Mouse (Mus musculus) midbrain, postnatal 0 days (tissue): Measurements from ENCODE around the gene Gtf2h4. TPM values are rescaled to one million over a fixed set of nuclear protein-coding genes. Genes with fewer than 3 reads are reported as not detected.

Source experiments
- ATAC-seq: fragments of 200-750 bp; cut with Nextera tagmentation; 2 replicates; pipeline ENCODE4 v1.8.0; 2017; ENCODE audit warnings: moderate number of reproducible peaks, mild to moderate bottlenecking, moderate TSS enrichment, moderate library complexity; ENCODE audit not compliant: low FRiP score
- DNase-seq: peaks from one replicate; pipeline ENCODE4 v3.0.0-alpha.2; 2015; ENCODE audit warnings: low spot score
- H3K27ac ChIP-seq: fragments of 300-500 bp; sonication (generic); 2 replicates; pipeline ENCODE4 v1.5.1; 2014; ENCODE audit warnings: low read depth, mild to moderate bottlenecking, low read length, mixed read lengths
- H3K27me3 ChIP-seq: fragments of 300-500 bp; sonication (generic); 2 replicates; pipeline ENCODE4 v1.6.1; 2014; ENCODE audit warnings: low read length, control low read depth, mixed read lengths; ENCODE audit not compliant: insufficient read depth
- H3K36me3 ChIP-seq: fragments of 300-500 bp; sonication (generic); 2 replicates; pipeline ENCODE4 v1.6.1; 2014; ENCODE audit warnings: low read length, control low read depth, mixed read lengths; ENCODE audit not compliant: insufficient read depth
- H3K4me1 ChIP-seq: fragments of 300-500 bp; sonication (generic); 2 replicates; pipeline ENCODE4 v1.6.1; 2014; ENCODE audit warnings: mild to moderate bottlenecking, control low read depth, antibody characterized with exemption, low read length, mixed read lengths; ENCODE audit not compliant: insufficient read depth
- H3K4me2 ChIP-seq: fragments of 300-500 bp; sonication (generic); 2 replicates; pipeline ENCODE4 v1.6.1; 2014; ENCODE audit warnings: low read depth, mild to moderate bottlenecking, low read length, mixed read lengths; ENCODE audit not compliant: poor library complexity, severe bottlenecking
- H3K4me3 ChIP-seq: fragments of 300-500 bp; sonication (generic); 2 replicates; pipeline ENCODE4 v1.5.1; 2014; ENCODE audit warnings: low read depth, mild to moderate bottlenecking, low read length, moderate library complexity
- H3K9ac ChIP-seq: fragments of 300-500 bp; sonication (generic); replicated peaks from 2 replicates; pipeline ENCODE4 v1.6.1; 2014; ENCODE audit warnings: mild to moderate bottlenecking, low read length, moderate library complexity, mixed read lengths; ENCODE audit not compliant: poor library complexity, severe bottlenecking
- H3K9me3 ChIP-seq: fragments of 300-500 bp; sonication (generic); 2 replicates; pipeline ENCODE4 v1.6.1; 2016; ENCODE audit warnings: low read length, control low read depth
- CTCF ChIP-seq: IDR thresholded peaks from 2 replicates; pipeline ENCODE4 v1.5.1; 2016; ENCODE audit warnings: antibody characterized with exemption, mild to moderate bottlenecking
- WGBS: fragments of 180-500 bp; shearing (Covaris S2); extraction: QIAGEN DNeasy Blood & Tissue Kit; methylation state at CpG from one replicate; pipeline ENCODE4 v1.1.7; 2014; 5-methylcytosine and 5-hydroxymethylcytosine counted together
- polyA plus RNA-seq: library from polyadenylated mRNA; unstranded; fragments of >200 nt; fragmentation: Nextera tagmentation; extraction: Ambion mirVana; gene quantifications from 2 replicates; pipeline ENCODE4 v1.2.1, GENCODE M21; 2015
- total RNA-seq: library from RNA; depleted of rRNA; stranded (reverse); fragments of >200 nt; gene quantifications from 2 replicates; pipeline ENCODE4 v1.2.3, GENCODE M21; 2014

Gtf2h4 gene
- total and polyA plus RNA-seq, 2 experiments from 2014 or later: 17.8 to 27.7 TPM

DNA sequence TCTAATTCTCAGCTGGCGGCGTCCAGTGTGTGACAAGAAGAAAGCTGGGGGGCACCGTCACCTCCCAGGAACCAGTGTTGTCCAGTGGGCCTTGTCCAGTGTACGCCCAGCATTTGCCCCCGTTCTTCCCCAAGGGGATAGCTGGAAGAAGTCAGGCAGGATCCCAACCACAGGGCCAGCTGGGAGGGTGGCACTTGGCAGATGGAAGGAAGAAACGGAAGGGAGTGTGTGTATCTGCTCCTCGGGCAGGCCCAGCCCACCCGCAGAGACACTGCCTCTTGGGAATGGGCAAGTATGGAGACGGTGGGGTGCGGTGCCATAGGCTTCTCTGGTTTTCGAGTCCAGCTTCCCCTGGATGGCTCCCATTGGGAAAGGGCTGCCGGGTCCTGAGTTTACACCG is 8.4 kb upstream of the Gtf2h4 start:
- no peak overlapping the region for H3K4me2 ChIP-seq
- ATAC-seq (no peak), DNase-seq (no peak)
- H3K36me3 ChIP-seq: peaks cover 37% of the 10 kb centered on the region
- H3K4me1 ChIP-seq: no peaks in the 10 kb centered on the region
- H3K4me3 ChIP-seq: no peak overlapping the region
- no peak overlapping the region for H3K27ac ChIP-seq
- 82% methylated on average over 13 of the region's 13 CpGs for WGBS
- TF ChIP-seq CTCF: no peak
- no peaks in the 10 kb centered on the region for H3K9me3 ChIP-seq
- H3K9ac ChIP-seq: no peak overlapping the region
- H3K27me3 ChIP-seq: no peaks in the 10 kb centered on the region

DNA sequence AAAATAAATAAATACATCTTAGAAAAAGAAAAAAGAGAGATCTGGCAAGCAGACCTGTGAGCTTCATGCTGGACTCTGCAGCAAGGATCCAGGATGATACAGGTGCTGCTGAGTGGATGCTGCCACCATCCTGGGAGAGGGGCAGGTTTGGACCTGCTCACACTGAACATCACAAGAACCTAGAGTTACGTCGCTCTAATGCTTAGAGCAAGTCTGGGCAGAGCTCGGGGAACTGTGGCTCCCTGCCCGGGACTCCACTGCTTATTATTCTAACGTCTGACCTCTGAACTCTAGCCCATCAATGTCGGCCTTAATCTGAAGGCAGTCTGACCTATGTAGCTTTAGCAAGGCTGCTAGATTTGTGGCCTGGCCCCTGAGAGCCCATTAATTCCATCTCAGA is 7.1 kb upstream of the Gtf2h4 start:
- peaks cover 25% of the 10 kb centered on the region for H3K36me3 ChIP-seq
- 40% methylated on average over 6 of the region's 6 CpGs for WGBS
- no peak for TF ChIP-seq CTCF
- H3K4me1 ChIP-seq: no peaks in the 10 kb centered on the region
- H3K27me3 ChIP-seq: no peaks in the 10 kb centered on the region
- H3K4me3 ChIP-seq: no peak overlapping the region
- ATAC-seq (no peak), DNase-seq (no peak)
- no peak overlapping the region for H3K27ac ChIP-seq
- H3K9ac ChIP-seq: no peak overlapping the region
- H3K9me3 ChIP-seq: no peaks in the 10 kb centered on the region
- H3K4me2 ChIP-seq: no peak overlapping the region

- H3K27me3 ChIP-seq: no peaks in the 10 kb centered on the region
- no peak for TF ChIP-seq CTCF
- no peak for ATAC-seq
- no peak overlapping the region for H3K27ac ChIP-seq
- DNase-seq: no peak
- H3K9me3 ChIP-seq: no peaks in the 10 kb centered on the region
- no peak overlapping the region for H3K4me3 ChIP-seq
- H3K9ac ChIP-seq: peak overlapping the region; percentile 71; the same call in 1 of the 2 replicates
- peaks cover 2% of the 10 kb centered on the region; the same call in 1 of the 2 replicates for H3K4me1 ChIP-seq
- WGBS: 89% methylated on average over 6 of the region's 6 CpGs
- peak overlapping the region; percentile 73; the same call in 1 of the 2 replicates for H3K4me2 ChIP-seq
- 0 out of 2 replicates have a peak, but pooled peaks cover 4% of the 10 kb centered on the region for H3K36me3 ChIP-seq
These were observed 1.0 kb downstream of the Gtf2h4 start for GRCm38 (mm10) chr17:35672527-35672926.

DNA sequence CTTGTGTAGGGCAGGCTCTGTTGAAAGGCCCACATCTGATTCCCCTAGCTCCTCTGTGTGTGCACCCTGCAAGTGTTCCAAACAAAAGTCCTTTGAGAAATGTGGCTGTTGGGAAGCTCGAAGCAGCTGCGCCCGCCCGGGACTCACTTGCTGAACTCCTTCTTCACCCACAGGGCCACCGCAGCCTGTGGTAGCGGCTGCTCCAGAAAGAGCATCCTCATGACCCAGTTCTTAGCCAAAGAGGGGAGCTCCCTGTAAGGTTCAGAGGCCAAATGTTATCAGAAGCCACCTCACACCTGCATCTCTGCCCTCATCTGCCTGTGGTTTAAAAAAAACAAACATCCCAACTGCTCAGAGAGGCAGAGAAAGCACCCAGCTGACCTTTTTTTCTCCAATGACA is 1.7 kb downstream of the Gtf2h4 start:
- no peak overlapping the region for H3K4me3 ChIP-seq
- H3K9me3 ChIP-seq: no peaks in the 10 kb centered on the region
- H3K4me1 ChIP-seq: peaks cover 2% of the 10 kb centered on the region; the same call in 1 of the 2 replicates
- TF ChIP-seq CTCF: no peak
- no peak for DNase-seq
- no peak overlapping the region for H3K27ac ChIP-seq
- H3K27me3 ChIP-seq: no peaks in the 10 kb centered on the region
- WGBS: 96% methylated on average over 6 of the region's 6 CpGs
- 0 out of 2 replicates have a peak, but pooled peaks cover 4% of the 10 kb centered on the region for H3K36me3 ChIP-seq
- no peak overlapping the region for H3K4me2 ChIP-seq
- H3K9ac ChIP-seq: no peak overlapping the region
- no peak for ATAC-seq

DNA sequence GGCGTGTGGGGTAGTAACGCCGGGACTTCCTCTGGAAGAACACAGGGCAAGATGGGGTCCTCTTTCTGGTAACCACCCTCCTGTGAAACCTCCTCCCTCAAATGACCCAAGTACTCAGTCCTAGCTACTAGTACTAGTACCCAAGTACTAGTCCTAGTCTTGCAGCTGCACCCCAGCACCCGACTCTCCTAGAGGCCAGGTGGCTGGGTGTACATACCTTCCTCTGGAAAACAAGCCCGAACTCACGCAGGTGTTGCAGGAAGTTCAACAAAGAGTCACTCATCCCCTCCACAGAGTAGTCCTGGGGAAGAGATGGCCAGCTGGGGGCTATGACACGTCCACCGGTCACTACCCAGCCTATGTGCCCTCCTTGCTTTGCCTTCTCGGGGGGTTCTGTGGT is 3.8 kb downstream of the Gtf2h4 start:
- 93% methylated on average over 9 of the region's 9 CpGs for WGBS

GRCm38 (mm10) chr17:35667334-35668065 is 6.0 kb downstream of the Gtf2h4 start, which contains the start of gene Vars2:
Vars2 (minus strand) TSS chr17:35667592.
- Histone ChIP-seq H3K27ac (peak within 1 kb of the TSS; percentile 80), H3K4me3 (peak within 1 kb of the TSS; percentile 51), H3K4me2 (peak within 1 kb of the TSS; percentile 79), H3K9me3 (no peaks in the 10 kb centered on the region), H3K9ac (peak within 1 kb of the TSS; percentile 58), H3K4me1 (0 out of 2 replicates have a peak, but pooled peaks cover 4% of the 10 kb centered on the region), H3K36me3 (peaks cover 22% of the 10 kb centered on the region), H3K27me3 (no peaks in the 10 kb centered on the region)
- peak; percentile 91 for ATAC-seq
- no peak for TF ChIP-seq CTCF
- peak; percentile 96 for DNase-seq
- WGBS: under 1% methylated on average over 61 of the region's 61 CpGs

More for the DNA sequence above, 3.8 kb downstream of the Gtf2h4 start:
- Histone ChIP-seq H3K36me3 (0 out of 2 replicates have a peak, but pooled peaks cover 8% of the 10 kb centered on the region), H3K4me3 (no peak overlapping the region), H3K27ac (no peak overlapping the region), H3K4me2 (no peak overlapping the region), H3K4me1 (peaks cover 6% of the 10 kb centered on the region; the same call in 1 of the 2 replicates), H3K9me3 (no peaks in the 10 kb centered on the region), H3K27me3 (no peaks in the 10 kb centered on the region), H3K9ac (no peak overlapping the region)
- DNase-seq (no peak), ATAC-seq (no peak)
- TF ChIP-seq CTCF: no peak
